Mouse (Mus musculus) embryonic fibroblast, embryonic 13.5 days (primary cell): ENCODE measurements around the gene Art4.

Experiments
- CTCF ChIP-seq: IDR thresholded peaks from 2 replicates; pipeline ENCODE4 v1.5.1; 2011; ENCODE audit warnings: mild to moderate bottlenecking, control low read depth, low read length, moderate library complexity, borderline replicate concordance; ENCODE audit not compliant: insufficient read depth
- POLR2A ChIP-seq: IDR thresholded peaks from 2 replicates; pipeline ENCODE4 v1.6.1; 2011; ENCODE audit warnings: low read depth, mild to moderate bottlenecking, control low read depth, low read length, moderate library complexity

DNA sequence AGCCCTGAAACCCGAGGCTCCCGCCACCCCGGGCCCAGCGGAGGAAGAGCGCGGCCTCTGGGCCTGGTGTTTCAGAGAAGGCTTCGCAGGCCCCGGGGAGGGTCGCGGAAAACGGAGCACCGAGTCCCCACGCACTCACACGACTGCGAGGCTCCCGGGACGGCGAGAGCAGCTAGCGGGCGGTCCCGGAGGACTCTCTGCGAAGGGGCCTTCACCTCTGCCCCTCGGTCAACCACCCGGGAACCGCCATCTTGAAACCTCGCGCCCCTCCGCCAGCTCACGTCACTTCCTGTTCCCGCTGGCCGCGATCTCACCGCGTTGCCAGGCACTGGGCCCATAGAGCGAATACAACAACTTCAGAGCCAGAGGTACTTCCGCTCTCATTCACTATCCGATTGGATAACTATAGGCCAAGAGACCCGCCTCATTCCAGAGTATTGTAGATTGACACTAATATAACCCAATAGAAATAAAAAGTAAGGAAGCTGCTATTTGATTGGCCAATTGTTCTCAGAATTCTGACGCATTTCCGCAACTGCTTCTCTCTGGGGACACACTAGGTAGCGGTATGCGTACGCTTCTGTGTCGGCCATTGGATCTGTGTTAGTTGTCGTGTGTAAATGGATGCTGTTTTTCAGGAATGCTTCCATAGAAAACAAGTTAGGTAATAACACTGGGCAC is 29.5 kb downstream of the Art4 start, which contains the start of gene Wbp11:
- peak; percentile 95 for TF ChIP-seq POLR2A
- no peak for TF ChIP-seq CTCF
